In genomic region chr1:89271743-89272142, GRCm38 (mm10) we compare ENCODE assay signal across 18 mouse cellular contexts.
"Had no signal": no experiment of that assay in that cellular context is flagged by ENCODE, and none has a peak within 500 bp of the region (broad histone marks: within the 10 kb centered on the region; RNA-seq: fewer than 3 reads in every experiment).

No protein-coding gene starts in this region.

- H3K27me3 ChIP-seq: midbrain, embryonic 13.5 days; neural tube, embryonic 13.5 days had no signal

- H3K9me3 ChIP-seq: limb, embryonic 12.5 days; limb, embryonic 15.5 days; megakaryocyte, embryonic 14.5 days; midbrain, embryonic 10.5 days; midbrain, embryonic 13.5 days; neural tube, embryonic 13.5 days had no signal

- H3K4me1 ChIP-seq: limb, embryonic 15.5 days; megakaryocyte, embryonic 14.5 days; neural tube, embryonic 13.5 days had no signal

- H3K27ac ChIP-seq: kidney, postnatal 0 days; layer of hippocampus, adult 2 months; limb, embryonic 12.5 days; limb, embryonic 15.5 days; liver, embryonic 14.5 days; macrophage; midbrain, embryonic 10.5 days; midbrain, embryonic 13.5 days; neural tube, embryonic 13.5 days had no signal

- DNase-seq: kidney, adult 2 months; layer of hippocampus, adult 9-11 months; liver, postnatal 0 days; lung, embryonic 14.5 days; thymus, adult 2 months; thymus, postnatal 14 days; thymus, postnatal 4 days had no signal

- H3K36me3 ChIP-seq: limb, embryonic 12.5 days; limb, embryonic 15.5 days; midbrain, embryonic 10.5 days; midbrain, embryonic 13.5 days; neural tube, embryonic 13.5 days had no signal

- H3K4me3 ChIP-seq: layer of hippocampus, adult 2 months; limb, embryonic 12.5 days; limb, embryonic 15.5 days; megakaryocyte, embryonic 14.5 days; midbrain, embryonic 10.5 days; midbrain, embryonic 13.5 days; myocyte; neural tube, embryonic 13.5 days had no signal
